Mouse (Mus musculus) forebrain, embryonic 13.5 days (tissue): Measurements from ENCODE around the gene Tspan9. TPM values are rescaled to one million over a fixed set of nuclear protein-coding genes. Genes with fewer than 3 reads are reported as not detected.

Source experiments
- ATAC-seq: fragments of 200-750 bp; cut with Nextera tagmentation; 2 replicates; pipeline ENCODE4 v1.8.0; 2017
- H3K27ac ChIP-seq: fragments of 300-500 bp; sonication (generic); 2 replicates; pipeline ENCODE4 v1.5.1; 2015; ENCODE audit warnings: inconsistent platforms, mild to moderate bottlenecking, moderate library complexity
- H3K27me3 ChIP-seq: fragments of 300-500 bp; sonication (generic); 2 replicates; pipeline ENCODE4 v1.6.1; 2015; ENCODE audit warnings: mild to moderate bottlenecking, inconsistent platforms
- H3K36me3 ChIP-seq: fragments of 300-500 bp; sonication (generic); 2 replicates; pipeline ENCODE4 v1.6.1; 2015; ENCODE audit warnings: mild to moderate bottlenecking, inconsistent platforms; ENCODE audit not compliant: poor library complexity, severe bottlenecking
- H3K4me1 ChIP-seq: fragments of 300-500 bp; sonication (generic); 2 replicates; pipeline ENCODE4 v1.6.1; 2015; ENCODE audit warnings: inconsistent platforms
- H3K4me2 ChIP-seq: fragments of 300-500 bp; sonication (generic); 2 replicates; pipeline ENCODE4 v1.6.1; 2015; ENCODE audit warnings: inconsistent platforms, mild to moderate bottlenecking, moderate library complexity
- H3K4me3 ChIP-seq: fragments of 300-500 bp; sonication (generic); 2 replicates; pipeline ENCODE4 v1.5.1; 2015; ENCODE audit warnings: mild to moderate bottlenecking, inconsistent platforms
- H3K9ac ChIP-seq: fragments of 300-500 bp; sonication (generic); 2 replicates; pipeline ENCODE4 v1.6.1; 2015; ENCODE audit warnings: mild to moderate bottlenecking, inconsistent platforms
- H3K9me3 ChIP-seq: fragments of 300-500 bp; sonication (generic); replicated peaks from 2 replicates; pipeline ENCODE4 v1.6.1; 2016; ENCODE audit warnings: inconsistent platforms
- WGBS: fragments of 180-500 bp; shearing (Covaris S2); methylation state at CpG from one replicate; pipeline ENCODE4 v1.1.7; 2015; 5-methylcytosine and 5-hydroxymethylcytosine counted together
- polyA plus RNA-seq: library from polyadenylated mRNA; unstranded; fragments of >200 nt; fragmentation: Nextera tagmentation; extraction: Ambion mirVana; gene quantifications from 2 replicates; pipeline ENCODE4 v1.2.1, GENCODE M21; 2015

Gene Tspan9
- polyA plus RNA-seq, 1 experiment from 2014 or later, result 20.6 TPM

GRCm38 (mm10) chr6:128038568-128038967 lies 104.8 kb downstream of the Tspan9 start:
- WGBS, result 43% methylated on average over 6 of the region's 6 CpGs
- no peaks in the 10 kb centered on the region for H3K36me3 ChIP-seq
- no peak for ATAC-seq

GRCm38 (mm10) chr6:128036597-128036996 lies 106.8 kb downstream of the Tspan9 start:
- H3K4me3 ChIP-seq, result no peak overlapping the region
- H3K4me1 ChIP-seq, result peaks cover 29% of the 10 kb centered on the region
- H3K9ac ChIP-seq, result no peak overlapping the region
- no peak overlapping the region for H3K4me2 ChIP-seq
- H3K9me3 ChIP-seq, result no peaks in the 10 kb centered on the region
- 90% methylated on average over 9 of the region's 9 CpGs for WGBS
- H3K27ac ChIP-seq, result no peak overlapping the region
- ATAC-seq, result no peak
- no peaks in the 10 kb centered on the region for H3K36me3 ChIP-seq
- peaks cover 63% of the 10 kb centered on the region for H3K27me3 ChIP-seq

More at GRCm38 (mm10) chr6:128038568-128038967, 104.8 kb downstream of the Tspan9 start:
- no peak overlapping the region for H3K9ac ChIP-seq
- H3K27ac ChIP-seq, result no peak overlapping the region
- peaks cover 52% of the 10 kb centered on the region for H3K27me3 ChIP-seq
- H3K9me3 ChIP-seq, result no peaks in the 10 kb centered on the region
- no peak overlapping the region for H3K4me3 ChIP-seq
- H3K4me2 ChIP-seq, result no peak overlapping the region
- peaks cover 26% of the 10 kb centered on the region for H3K4me1 ChIP-seq

- peak overlapping the region; percentile 73 for H3K9ac ChIP-seq
- WGBS, result 9% methylated on average over 4 of the region's 4 CpGs
- no peaks in the 10 kb centered on the region for H3K36me3 ChIP-seq
- peaks cover 32% of the 10 kb centered on the region for H3K4me1 ChIP-seq
- H3K27me3 ChIP-seq, result peaks cover 68% of the 10 kb centered on the region
- 0 out of 2 replicates have a peak, but pooled peaks have one; percentile 11 for ATAC-seq
- no peaks in the 10 kb centered on the region for H3K9me3 ChIP-seq
- H3K4me2 ChIP-seq, result peak overlapping the region; percentile 98
- no peak overlapping the region for H3K27ac ChIP-seq
- peak overlapping the region; percentile 54 for H3K4me3 ChIP-seq
These were observed 107.5 kb downstream of the Tspan9 start for GRCm38 (mm10) chr6:128035930-128036309.

GRCm38 (mm10) chr6:128035250-128035929 lies 108.0 kb downstream of the Tspan9 start:
- H3K4me3 ChIP-seq, result peak overlapping the region; percentile 54
- H3K4me2 ChIP-seq, result peak overlapping the region; percentile 98
- peak overlapping the region; percentile 73 for H3K9ac ChIP-seq
- H3K9me3 ChIP-seq, result no peaks in the 10 kb centered on the region
- H3K27me3 ChIP-seq, result peaks cover 69% of the 10 kb centered on the region
- H3K36me3 ChIP-seq, result no peaks in the 10 kb centered on the region
- H3K4me1 ChIP-seq, result peaks cover 33% of the 10 kb centered on the region
- WGBS, result under 1% methylated on average over 31 of the region's 36 CpGs
- ATAC-seq, result peak; percentile 43
- no peak overlapping the region for H3K27ac ChIP-seq

GRCm38 (mm10) chr6:128034317-128035249 lies 108.8 kb downstream of the Tspan9 start:
- Histone ChIP-seq H3K36me3 (no peaks in the 10 kb centered on the region), H3K4me2 (peak overlapping the region; percentile 98), H3K4me3 (peak overlapping the region; percentile 54), H3K9me3 (no peaks in the 10 kb centered on the region), H3K9ac (peak overlapping the region; percentile 73), H3K27ac (peak overlapping the region; percentile 51; the same call in 1 of the 2 replicates), H3K27me3 (peaks cover 67% of the 10 kb centered on the region), H3K4me1 (peaks cover 39% of the 10 kb centered on the region)
- under 1% methylated on average over 80 of the region's 80 CpGs for WGBS
- ATAC-seq, result peak; percentile 77

- H3K9me3 ChIP-seq, result no peaks in the 10 kb centered on the region
- no peaks in the 10 kb centered on the region for H3K36me3 ChIP-seq
- no peak overlapping the region for H3K27ac ChIP-seq
- peaks cover 64% of the 10 kb centered on the region for H3K27me3 ChIP-seq
- 10% methylated on average over 4 of the region's 4 CpGs for WGBS
- peak overlapping the region; percentile 98 for H3K4me2 ChIP-seq
- H3K9ac ChIP-seq, result peak overlapping the region; percentile 73
- H3K4me1 ChIP-seq, result peaks cover 39% of the 10 kb centered on the region
- ATAC-seq, result no peak
- peak overlapping the region; percentile 54 for H3K4me3 ChIP-seq
These were observed 109.5 kb downstream of the Tspan9 start for GRCm38 (mm10) chr6:128033868-128034250.

GRCm38 (mm10) chr6:128033172-128033867 lies 110.1 kb downstream of the Tspan9 start:
- H3K9ac ChIP-seq, result peak overlapping the region; percentile 26; the same call in 1 of the 2 replicates
- no peaks in the 10 kb centered on the region for H3K9me3 ChIP-seq
- H3K36me3 ChIP-seq, result no peaks in the 10 kb centered on the region
- peak overlapping the region; percentile 54 for H3K4me3 ChIP-seq
- H3K27me3 ChIP-seq, result peaks cover 60% of the 10 kb centered on the region
- 42% methylated on average over 11 of the region's 11 CpGs for whole genome bisulfite sequencing
- peak overlapping the region; percentile 98 for H3K4me2 ChIP-seq
- no peak for ATAC-seq
- H3K4me1 ChIP-seq, result peaks cover 43% of the 10 kb centered on the region
- H3K27ac ChIP-seq, result no peak overlapping the region

GRCm38 (mm10) chr6:128032252-128033171 lies 110.9 kb downstream of the Tspan9 start:
- Histone ChIP-seq H3K36me3 (no peaks in the 10 kb centered on the region), H3K4me1 (peaks cover 46% of the 10 kb centered on the region), H3K27ac (no peak overlapping the region), H3K9ac (no peak overlapping the region), H3K4me2 (peak overlapping the region; percentile 98), H3K9me3 (no peaks in the 10 kb centered on the region), H3K27me3 (peaks cover 52% of the 10 kb centered on the region), H3K4me3 (peak overlapping the region; percentile 54)
- ATAC-seq, result no peak; the same call in 1 of the 2 replicates
- WGBS, result 37% methylated on average over 16 of the region's 16 CpGs

GRCm38 (mm10) chr6:128031584-128031983 lies 111.8 kb downstream of the Tspan9 start:
- Histone ChIP-seq H3K9me3 (no peaks in the 10 kb centered on the region), H3K27ac (no peak overlapping the region), H3K36me3 (no peaks in the 10 kb centered on the region), H3K4me2 (peak overlapping the region; percentile 33; the same call in 1 of the 2 replicates), H3K27me3 (peaks cover 43% of the 10 kb centered on the region), H3K9ac (no peak overlapping the region), H3K4me1 (peaks cover 46% of the 10 kb centered on the region), H3K4me3 (no peak overlapping the region)
- WGBS, result 79% methylated on average over 2 of the region's 2 CpGs
- no peak for ATAC-seq

- Histone ChIP-seq H3K36me3 (no peaks in the 10 kb centered on the region), H3K27me3 (peaks cover 38% of the 10 kb centered on the region), H3K9me3 (no peaks in the 10 kb centered on the region), H3K27ac (no peak overlapping the region), H3K4me2 (peak overlapping the region; percentile 33), H3K9ac (no peak overlapping the region), H3K4me1 (peaks cover 45% of the 10 kb centered on the region), H3K4me3 (no peak overlapping the region)
- ATAC-seq, result no peak
- WGBS, result 50% methylated on average over 4 of the region's 4 CpGs
These were observed 112.3 kb downstream of the Tspan9 start for GRCm38 (mm10) chr6:128031096-128031495.

- Histone ChIP-seq H3K27me3 (peaks cover 34% of the 10 kb centered on the region), H3K4me3 (no peak overlapping the region), H3K4me2 (peak overlapping the region; percentile 12; the same call in 1 of the 2 replicates), H3K27ac (no peak overlapping the region), H3K9me3 (no peaks in the 10 kb centered on the region), H3K4me1 (peaks cover 39% of the 10 kb centered on the region), H3K36me3 (no peaks in the 10 kb centered on the region), H3K9ac (no peak overlapping the region)
- ATAC-seq, result no peak
- WGBS, result 51% methylated on average over 6 of the region's 6 CpGs
These were observed 112.9 kb downstream of the Tspan9 start for GRCm38 (mm10) chr6:128030475-128030874.
